Mouse (Mus musculus) R1 (cell line): ENCODE results near the gene Ctps.
A peak's percentile ranks its signal among the peaks of the same experiment; 100 is the strongest.

ENCODE experiments used
- DNase-seq: peaks from one replicate; pipeline ENCODE4 v3.0.0-alpha.2; 2018; ENCODE audit warnings: low read depth, low spot score

The Ctps gene

DNA sequence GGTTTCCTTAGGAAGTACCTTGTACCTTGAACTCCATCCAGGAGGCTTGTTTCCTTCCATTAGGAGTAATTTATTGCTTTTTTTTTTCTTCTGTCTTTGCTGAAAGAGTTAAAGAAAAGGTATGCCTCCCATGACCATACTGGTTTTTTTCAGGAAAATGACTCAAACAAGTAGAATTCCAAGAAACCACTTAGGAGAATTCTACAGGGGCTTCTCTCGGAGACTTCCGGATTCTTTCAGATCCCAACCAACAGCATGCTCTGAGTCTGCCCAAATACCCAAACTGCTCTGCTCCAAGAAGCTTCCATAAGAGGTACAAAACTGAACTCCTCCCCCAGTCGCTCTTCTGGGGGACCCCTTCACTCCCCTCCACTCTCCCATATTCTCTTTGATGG, 991 bp upstream of the Ctps start:
- DNase-seq, result peak; percentile 5

DNA sequence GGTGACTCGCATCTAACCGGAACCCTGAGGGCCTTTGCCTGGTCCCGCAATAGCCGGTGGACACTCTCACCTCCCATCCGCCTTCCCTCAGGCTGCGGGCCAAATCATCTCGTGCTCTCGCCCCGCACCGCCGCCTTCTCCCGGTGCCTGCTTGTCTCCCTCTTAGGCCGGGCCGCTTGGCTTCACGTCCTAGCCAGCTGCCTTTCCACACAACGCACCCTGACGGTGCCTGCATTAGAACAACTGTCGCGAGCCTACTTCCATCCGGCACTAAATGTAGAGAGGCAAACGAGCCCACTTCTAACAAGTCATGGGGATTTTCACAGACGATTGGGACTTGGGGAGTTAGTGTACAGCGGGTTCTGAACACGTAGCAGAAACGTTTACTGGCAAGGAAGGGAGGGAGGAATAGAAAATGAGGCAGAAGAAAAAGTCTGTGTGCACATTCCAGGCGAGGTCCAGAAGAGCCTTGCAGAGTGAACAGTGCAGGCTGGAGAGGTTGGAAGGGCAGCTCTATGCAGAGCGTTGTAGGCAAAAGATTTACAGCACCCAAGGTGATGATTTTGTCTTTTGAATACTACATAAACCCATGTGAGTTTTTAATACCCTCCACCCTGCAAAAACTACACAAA, 478 bp upstream of the Ctps start:
- DNase-seq, result peak; percentile 78

DNA sequence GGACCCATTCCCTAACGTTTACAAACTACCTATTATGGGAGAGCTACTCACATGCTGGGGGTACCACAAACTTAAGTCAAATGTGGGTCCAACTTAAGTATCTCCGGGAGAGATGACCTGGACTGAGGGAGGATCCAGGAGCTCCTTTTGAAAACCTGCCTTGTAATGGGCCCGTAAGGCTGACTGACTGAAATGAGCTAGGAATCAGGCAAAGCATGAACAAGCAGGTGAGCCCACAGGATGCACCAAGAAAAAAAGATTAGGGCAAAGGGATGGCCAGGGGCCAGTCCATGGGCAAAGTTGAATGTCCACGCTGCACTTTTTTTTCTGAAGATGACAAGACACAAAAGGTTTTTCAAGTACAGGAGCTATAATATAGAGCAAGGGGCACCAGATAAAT, 1.1 kb downstream of the Ctps start:
- DNase-seq, result peak; percentile 18

DNA sequence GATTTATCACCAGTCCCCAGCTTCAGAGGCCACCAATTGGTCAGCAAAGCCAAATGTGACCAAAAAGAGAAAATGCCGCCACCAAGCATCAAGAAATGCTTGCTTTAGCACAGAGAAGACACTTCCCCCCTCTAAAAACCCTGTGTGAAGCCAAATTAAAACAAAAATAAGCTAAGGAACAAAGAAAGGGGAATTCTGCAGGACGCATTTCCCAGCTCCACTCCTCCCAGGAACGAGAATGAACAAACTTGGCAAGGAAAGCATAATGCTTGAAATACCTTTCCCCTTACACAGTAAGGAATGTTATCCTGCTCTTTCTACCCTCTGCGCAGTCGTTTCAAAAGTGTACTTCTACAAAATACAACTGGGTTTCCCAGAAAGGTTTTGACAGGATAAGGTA, 2.1 kb downstream of the Ctps start:
- DNase-seq, result no peak

DNA sequence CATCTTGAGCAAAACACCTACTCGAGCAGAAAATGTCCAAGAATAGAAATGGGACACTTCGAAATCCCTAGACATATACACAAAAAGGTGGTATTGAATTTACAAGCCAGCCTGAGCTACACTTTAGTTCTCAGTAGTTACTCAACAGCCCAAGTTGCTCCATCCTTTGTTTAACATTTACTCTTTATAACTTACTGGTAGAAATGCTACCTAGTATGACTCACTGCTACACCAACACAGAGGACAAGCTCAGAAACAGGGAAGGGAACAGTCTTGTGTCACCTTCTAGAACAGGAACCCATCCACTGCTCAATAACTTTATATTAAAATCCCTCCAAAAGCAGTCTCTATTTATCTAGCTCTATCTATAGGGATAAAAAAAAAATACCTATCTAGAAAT, 4.3 kb downstream of the Ctps start:
- DNase-seq, result no peak

DNA sequence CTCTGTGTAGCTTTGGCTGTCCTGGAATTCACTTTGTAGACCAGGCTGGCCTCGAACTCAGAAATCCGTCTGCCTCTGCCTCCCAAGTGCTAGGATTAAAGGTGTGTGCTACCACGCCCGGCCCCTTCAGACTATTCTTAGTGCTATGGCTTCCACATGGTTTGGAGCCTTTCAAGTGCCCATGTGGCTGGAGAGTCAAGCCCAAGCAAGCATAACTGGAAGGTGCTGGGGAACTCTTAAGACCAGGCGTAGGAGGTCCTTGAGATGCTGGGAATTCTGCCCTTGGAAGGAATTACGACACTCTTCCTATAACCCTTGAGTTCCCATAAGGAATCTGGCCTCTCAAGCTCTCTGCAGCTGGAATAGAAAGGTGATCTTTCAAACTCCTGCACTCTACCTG, 13.5 kb downstream of the Ctps start:
- DNase-seq, result no peak

DNA sequence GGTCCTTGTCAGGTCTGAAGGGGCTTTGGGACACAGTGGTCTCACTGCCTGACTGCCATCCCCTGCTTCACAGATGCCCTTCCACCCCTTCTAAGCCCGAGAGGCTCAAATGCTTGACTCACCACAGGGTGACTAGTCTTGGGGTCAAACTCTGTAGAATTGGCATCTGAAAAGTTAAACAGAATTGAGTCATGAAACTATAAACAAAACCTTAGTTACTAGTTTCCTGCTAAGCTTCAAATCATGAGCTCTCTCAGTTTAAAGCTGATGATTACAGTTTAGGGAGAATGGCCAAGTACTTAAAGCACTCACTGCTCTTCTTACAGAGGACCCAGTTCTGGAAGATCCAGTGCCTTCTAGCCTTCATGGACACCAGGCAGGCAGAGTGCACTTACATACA, 25.2 kb downstream of the Ctps start:
- DNase-seq, result no peak

DNA sequence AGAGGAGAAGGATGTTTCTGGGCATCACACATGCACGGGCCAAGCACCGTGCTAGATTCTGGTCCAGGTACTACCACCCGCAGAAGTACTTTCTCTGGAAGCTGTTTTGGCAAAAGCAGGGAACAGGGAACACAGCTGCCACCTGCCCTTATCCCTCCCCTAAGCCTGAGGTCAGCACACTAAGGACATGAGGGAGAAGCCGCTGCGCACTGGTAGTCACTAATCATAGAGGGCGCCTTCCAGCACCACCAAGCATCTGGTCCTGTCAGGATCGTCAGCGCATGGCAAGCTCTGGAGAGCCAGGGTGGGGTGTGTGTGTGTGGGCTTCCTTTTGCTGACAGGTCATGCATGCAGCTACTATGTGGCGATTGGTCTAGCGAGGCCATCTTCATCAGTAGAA, 31.4 kb downstream of the Ctps start:
- DNase-seq, result peak; percentile 23

DNA sequence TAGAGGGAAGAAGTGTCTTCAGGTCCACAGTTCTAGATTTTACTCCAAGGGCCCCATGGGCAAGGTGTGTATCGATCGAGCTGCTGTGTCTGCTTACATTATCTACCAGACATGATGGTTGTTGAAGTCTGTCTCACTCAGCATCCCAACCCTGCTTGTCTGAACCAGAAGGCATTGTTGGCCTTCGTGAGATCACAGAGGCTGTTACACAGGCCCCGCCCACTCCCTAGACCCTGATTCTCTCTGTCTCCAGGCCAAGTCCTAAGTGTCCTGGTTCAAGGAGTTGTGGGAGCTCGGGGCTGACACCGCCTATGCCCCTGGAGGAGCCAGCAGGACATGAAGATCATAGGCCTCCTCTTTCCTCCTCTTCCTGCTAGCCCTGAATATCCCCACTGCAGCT, 38.1 kb downstream of the Ctps start, which contains the start of gene Slfnl1:
TSS of gene Slfnl1 (plus strand) at position 246 of the 400 bp plus-strand sequence.
- no peak for DNase-seq

DNA sequence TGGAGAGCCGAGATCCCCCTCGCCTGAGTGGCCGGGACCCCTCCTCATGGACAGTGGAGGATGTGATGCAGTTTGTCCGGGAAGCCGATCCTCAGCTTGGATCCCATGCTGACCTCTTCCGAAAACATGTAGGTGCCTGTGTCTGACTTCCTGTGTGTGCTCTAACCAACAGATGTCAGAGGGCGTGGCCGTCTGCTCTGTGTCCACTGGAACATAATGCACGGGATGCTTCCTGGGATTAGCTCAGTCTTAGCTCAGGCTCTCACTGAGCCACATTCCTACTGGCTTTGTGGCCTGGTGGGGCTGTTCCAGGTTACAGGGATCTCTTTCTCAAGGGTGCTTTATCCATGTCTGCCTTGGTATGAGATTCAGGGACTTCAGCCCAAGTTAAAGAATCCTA, 41.9 kb downstream of the Ctps start:
- peak; percentile 61 for DNase-seq

DNA sequence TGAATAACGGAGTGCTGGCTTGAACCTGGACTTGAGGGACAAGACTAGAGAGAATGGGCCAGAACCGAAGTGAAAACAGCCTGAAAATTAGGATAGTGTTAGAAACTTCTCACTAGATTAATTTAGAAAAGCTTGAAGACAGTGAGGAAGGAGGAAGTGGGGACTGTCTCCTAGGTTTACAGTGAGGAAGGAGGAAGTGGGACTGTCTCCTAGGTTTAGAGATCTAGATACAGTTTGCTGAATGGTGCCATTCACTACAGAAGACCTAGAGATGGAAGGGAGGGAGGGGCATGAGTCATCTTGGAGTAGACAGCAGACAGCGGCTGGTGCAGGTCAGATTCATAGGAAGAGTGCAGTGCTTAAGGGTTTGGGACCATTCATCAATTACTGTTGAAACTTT, 47.0 kb downstream of the Ctps start:
- no peak for DNase-seq

DNA sequence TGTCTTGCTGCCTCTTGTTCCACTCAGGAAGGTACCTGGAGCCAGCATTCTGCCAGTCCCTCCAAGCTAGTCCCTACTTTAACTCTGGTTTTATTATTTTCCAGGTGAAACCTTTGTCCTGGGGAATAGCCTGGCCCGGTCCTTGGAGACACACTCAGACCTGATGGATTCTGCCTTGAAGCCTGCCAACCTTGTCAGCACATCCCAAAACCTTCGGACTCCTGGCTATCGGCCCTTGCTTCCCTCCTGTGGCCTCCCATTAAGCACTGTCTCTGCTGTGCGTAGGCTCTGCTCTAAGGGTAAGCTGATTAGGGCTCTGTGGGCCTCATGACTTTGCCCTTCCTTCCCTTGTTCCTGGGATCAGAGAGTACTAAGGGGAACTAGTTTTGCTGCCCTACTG, 47.7 kb downstream of the Ctps start:
- DNase-seq, result no peak

DNA sequence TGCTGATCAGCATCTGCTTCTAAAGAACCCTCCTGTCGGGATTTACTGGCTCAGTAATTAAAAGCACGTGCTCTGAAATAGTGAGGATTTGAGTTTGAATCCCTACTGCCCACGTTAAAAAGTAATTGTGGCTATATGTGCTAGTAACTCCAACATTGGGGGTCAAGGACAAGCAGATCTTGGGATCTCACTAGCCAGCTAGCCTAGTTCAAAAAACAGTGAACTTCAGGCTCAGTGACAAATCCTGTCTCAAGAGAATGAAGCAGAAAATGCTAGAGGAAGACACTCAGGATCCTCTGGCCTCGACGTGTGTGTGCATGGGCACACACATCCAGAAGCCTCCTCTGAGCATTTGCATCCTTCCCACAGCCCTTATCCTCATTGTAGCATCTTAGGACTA, 48.3 kb downstream of the Ctps start:
- no peak for DNase-seq

DNA sequence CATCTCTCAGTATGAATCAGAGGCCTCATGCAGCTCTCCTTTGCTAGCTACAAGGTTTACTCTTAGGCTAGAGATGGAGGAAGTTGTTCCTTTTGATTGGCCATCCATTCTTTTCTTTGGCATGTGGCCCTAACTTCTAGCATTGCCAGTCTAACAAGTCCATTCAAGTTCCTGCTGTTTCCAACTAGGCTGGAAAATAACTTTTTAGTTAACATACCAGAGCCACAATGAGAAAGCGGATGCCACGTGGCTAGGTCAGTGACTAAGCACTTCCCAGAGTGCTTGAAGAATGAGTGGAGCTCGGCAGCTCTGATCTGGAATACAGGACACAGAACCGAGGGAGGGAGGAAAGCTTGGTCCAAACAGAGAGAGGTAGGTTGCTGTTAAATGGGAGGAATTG, 52.7 kb downstream of the Ctps start:
- DNase-seq, result peak; percentile 48

DNA sequence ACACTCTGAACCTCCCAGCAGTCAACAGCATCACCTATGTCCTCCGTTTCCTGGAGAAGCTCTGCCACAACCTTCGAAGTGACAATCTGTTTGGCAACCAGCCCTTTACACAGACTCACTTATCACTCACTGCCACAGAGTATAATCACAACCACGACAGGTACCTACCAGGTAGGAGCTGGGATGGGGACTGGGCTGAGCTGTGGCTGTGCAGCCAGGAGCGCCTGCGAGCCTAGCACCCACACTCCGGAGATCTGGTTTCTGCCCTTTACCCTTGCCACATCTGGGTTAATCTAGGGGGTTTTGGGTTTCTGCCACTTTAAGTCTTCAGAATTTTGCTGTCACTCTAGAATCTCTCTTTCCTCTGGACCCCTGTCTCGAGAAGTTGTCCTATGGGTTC, 53.2 kb downstream of the Ctps start:
- DNase-seq, result no peak

DNA sequence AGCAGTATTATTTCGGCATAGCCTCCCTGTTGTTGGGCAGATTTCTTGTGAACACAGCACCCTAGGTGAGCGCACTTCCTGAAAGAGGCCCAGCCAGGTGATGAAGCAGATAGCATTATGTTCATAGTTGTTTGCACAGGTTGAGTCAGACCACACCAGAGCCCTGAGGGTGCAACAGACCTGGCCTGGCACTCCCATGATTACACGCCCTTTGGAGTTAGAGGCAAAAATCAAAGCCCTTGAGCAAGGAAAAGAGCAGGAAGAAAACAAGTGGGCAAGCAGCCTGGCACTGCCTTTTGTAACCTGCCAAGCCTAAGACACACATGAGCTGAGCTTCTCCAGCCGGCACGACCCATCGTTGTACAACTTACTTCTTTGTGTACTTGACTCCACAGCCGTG, 53.6 kb downstream of the Ctps start:
- DNase-seq, result no peak

DNA sequence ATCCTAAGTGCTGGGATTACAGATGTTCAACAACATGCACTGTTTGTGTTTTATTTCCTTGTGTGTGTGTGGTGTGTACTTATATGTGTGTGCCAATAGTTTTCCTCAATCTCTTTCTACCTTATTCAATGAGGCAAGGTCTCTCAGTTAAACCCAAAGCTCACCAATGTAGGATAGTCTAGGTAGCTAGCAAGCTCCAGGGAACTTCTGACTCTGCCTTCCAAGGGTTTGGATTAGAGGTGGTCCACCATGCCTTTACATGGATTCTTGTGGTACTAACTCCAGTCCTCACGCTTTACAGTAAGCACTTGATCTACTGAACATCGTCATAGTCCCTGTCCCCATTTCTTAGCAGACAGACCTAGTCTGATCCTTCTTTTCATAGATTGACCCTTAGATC, 55.7 kb downstream of the Ctps start:
- DNase-seq, result no peak

DNA sequence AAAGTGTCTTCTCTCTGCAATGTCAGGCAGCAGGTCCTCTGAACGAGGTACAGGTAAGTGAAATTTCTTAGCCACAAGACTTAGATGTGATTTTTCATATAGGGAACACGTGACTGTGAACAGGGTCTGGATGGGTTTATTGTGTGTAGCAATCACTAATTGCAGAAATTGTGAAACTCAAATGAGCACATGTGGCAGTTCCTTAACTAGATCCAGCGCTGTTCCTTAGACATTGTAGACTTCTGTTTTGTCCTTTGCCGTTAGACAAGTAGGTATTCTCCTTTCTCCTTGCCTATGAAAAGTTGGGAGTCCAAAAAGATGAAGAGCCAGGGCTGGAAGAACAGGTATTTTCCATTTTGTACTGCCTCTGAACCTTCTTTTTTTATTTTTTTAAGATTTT, 58.9 kb downstream of the Ctps start:
- DNase-seq, result no peak

DNA sequence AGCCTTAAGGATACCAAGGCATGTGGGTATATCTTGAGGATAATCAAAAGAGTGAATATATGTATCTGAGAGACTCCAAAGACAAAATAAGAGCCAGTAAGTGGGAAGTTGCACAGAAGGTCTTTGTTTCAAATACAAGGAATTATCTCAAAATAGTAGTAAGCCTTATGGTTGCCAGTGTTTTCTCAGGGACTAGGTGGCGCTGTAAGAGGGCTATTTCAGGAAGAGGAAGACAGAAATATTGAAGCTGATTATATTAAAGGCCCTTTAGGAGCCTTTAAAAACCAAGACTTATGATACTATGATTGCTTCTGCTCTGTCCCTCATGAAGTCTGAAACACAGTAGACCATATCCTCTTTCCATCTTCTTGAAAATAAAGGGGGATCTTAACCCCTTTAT, 63.1 kb downstream of the Ctps start:
- DNase-seq, result no peak
